Mouse (Mus musculus): Measurements from ENCODE around the gene Spry2.

Spry2 gene

DNA sequence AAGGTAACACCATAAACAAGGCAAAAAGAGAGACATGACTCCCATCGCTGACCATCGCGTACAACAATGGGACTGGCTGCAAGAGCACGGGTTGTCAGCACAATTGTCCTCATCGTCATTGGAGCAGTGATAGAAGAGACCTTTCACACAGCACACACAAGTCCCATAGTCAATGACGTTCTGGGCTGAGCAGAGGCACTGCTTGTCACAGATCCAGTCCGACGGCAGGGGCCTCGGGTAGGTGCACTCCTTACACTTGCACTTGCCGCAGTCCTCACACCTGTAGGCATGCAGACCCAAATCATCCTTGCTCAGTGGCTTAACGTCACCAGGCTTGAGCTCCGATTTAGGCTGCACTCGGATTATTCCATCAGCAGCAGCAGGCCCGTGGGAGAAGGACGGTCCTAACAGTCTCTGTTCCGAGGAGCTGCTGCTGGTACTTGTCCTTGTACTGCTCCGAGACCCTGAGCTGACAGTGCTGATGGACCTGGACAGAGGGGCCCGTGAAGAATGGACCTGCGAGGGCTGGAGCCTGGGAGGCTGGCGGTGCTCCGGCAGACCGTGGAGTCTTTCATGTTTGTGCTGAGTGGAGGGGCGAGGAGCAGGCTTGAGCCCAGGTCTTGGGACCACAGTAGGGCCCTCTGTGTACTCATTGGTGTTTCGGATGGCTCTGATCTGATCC is 3.5 kb downstream of the Spry2 start:
- DNase-seq = no peak

DNA sequence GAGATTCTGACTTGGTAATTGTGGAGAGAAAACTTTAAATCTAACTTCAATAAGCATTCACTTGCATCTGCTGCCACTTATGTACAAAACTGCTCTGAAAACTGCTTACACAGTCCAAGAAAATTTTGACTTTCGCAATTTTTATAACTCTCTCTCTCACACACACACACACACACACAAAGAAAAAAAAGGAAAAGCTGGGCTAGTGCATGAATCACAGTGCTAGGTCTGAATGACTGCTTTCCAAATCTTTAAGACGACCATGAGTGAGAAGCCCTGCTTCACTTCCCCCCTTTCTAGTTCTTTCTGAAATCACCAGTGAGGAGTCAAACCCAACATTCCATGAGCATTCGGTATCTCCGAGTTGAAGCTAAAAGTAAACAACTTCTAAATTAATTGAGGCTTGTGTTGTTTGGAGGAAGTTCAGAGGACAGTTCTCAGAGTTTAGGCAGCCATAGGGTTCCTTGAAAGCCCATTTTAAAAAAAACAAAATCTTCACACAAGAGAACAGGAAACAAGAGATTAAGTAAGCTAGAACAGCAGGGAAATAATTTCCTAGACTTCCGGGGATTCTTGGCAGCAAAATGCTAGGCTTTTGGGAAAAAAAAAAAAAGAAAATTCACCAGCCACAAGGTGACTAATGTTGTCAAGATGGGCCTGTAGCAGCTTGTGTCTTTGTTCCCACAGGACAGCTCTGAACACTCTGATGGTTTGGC is 5.9 kb downstream of the Spry2 start:
- DNase-seq = no peak

DNA sequence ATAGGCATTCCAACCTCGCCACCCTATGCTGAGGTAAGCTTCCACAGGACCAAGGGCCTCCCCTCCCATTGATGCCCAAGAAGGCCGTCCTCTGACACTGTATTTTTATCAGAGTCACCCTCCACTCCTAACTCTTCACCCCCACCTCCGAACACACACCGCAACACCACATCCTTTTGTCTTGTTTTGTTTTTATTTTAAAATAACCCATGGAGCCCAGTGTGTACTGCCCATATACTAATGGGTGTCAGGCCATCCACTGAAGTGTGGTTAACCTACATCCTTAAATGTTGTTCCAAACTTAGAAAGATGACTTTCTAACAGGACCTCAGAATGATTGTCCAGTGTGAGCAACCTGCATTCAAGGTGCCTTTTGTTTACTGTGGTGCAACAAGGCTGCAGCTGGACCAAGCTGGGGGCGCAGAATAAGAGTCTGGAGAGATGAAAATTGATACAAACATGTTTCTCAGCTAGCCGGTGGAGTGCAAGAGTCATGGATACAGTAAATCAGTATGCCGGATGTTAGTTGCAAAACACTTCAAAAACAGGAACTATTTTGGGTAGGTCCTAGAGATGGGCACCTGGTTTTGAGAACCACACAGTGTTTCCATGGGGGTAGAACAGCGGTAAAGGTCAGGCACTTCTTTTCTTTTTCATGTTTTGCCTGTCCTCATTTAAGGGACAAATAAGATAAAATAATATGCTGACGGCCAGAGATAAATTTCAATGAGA is 9.8 kb downstream of the Spry2 start:
- no peak for DNase-seq

DNA sequence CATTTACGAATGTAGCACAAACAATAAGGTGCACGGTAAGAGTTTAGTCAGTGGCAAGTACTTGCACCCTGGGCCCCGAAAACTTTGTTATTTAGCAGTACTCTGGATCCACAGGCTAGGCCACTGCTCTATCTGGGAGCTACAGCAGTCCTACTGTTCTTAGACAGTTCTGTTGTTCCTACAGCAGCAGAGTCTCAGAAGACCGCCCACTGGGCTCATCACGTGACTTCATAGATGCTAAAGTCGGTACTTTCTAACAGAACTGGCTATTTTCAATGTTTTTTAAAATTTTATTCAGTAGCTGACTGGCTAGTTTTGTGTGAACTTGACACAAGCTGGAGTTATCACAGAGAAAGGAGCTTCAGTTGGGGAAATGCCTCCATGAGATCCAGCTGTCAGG is 11.4 kb downstream of the Spry2 start:
- DNase-seq = no peak

DNA sequence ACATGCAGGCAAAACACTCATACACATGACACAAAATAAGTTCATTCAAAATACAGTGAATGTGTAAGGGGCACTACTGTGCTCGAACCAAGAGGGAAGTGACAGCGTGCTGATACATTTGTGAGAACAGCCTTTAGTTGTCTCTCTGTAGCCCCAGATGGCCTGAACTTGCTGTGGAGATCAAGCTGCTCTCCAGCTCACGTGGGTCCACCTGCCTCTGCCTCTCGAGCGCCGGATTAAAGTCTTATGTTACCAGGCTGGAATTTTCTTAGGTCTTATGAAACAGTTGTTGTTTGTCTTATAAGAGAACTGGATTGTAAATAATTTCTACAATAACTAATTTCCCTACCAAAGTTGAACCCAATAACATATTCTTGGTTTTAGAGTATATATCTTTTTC is 13.4 kb downstream of the Spry2 start:
- DNase-seq = no peak

DNA sequence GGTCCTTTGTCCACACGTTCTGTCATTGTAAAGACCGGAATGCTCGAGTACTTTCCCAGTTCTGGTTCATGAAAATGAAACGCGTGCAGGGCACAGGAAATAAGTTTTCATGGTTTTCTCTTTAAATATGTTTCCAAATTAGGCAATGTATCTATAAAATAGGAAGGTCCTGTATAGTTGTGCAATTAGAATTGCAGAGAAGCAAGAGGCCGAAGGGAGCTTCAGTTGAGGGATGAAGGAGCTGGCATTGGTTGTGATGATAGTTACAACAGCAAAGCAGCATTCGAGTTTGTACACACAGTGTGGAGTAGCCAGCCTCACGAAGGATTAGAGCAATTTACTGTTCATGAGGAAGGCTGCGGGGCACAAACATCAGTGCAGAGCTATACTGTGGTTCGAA is 18.3 kb downstream of the Spry2 start:
- no peak for DNase-seq

DNA sequence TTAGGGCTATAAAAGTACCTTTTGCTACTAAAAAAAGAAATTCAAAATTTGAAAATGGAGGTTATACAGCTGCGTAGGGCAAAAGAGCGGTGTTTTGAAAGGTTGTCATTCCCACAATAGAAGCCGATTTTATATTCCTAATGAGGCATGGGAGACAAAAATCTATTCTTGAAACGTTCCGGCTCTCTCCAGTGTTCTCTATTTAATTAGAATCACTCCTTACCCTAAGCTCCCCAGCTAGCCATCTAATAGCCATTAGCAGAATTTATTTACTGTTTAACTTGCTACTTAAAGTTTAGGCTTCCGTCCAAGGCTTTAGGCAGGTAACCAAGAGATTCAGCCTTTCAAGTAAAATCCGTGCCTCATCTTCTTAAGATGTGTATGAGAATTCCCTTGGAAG is 20.2 kb downstream of the Spry2 start:
- DNase-seq = no peak

DNA sequence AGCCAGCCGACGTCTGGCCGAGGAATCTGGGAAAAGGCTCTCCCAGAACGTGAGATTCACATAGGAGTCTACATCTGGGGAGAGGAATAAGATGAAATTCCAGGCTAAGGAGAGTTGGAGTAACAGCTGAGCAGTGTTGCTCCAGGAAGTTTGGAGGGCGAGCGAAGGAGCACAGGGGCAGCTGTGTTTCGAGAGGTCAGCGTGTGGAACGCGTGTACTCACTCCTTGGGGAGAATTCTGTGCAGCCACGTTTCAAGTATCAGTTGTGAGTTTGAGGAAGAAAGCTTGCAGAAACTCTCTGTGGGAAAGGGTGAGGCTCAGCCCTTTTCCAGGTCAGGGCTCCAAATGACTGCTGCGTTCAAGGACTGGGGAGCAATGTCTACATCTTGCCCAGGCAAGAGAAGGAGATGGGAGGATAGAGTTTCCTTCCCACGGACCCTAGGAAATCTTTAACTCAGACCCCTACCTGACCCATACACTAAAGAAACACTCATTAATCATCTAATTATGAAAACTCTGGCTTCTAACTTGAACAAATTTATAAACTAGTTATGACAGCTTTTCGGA is 26.2 kb downstream of the Spry2 start:
- no peak for DNase-seq

DNA sequence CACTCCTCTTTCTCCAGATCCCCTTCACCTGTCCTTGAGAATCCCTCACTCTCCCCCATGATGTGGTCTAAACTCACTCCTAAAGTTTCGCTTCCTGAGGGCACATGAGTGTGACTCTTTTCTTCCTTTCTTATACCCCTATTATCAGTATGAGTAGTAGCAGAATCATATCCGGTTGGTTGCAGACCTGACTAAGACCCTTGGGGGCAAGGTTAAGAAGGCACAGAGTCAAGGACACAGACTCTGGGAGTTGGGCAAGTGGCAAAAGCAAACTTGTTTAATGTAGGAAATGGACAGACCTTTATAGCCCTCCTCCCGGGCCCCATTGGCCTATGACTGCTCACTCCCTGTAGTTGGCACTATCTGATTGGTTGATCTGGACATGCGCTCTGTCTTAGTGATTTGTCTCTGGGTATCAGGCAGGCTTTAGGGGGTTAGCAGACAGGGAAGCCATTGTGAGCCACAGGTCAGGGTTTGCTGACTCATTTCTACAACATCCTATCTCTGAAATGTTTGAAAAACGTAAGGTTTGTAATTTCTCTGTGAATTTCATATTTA is 31.2 kb downstream of the Spry2 start:
- DNase-seq = no peak

DNA sequence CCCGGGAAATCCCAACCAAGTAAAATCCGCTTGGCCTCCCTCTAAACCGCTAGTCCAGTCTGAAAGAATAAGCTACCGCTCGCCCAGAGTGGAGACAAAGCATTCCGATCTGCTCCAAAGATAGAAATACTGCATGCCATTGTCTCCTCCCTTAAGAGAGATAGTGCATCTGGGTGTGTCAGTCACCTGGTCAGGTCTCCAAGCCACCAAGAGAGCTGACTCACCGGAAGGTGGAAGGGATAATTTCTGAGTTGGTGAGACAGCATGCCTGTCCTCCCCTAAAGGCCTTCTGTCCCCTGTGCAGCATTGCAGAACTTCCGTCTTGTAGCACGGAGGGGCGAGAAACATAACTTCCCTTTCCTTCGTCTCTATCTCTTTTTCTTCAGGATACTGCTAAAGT is 34.4 kb downstream of the Spry2 start:
- no peak for DNase-seq

DNA sequence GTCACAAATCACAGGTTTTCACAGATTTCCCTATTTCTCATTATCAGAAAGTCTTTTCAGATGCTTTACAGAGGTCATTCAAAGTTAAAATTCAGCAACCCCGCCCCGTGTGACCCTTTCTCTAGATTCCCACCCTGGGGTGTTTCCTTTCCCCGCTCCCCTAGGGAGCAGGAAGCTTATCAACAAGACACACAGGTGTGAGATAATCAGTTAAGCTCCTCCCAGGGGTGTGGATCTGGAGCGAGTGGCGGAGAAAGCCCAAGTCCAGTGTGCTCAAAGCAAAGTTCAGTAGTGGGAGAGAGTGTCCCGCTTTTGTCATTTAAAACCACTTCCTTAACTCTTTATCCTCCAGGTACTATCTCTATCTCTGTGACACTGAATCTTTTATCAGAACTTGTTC is 35.7 kb downstream of the Spry2 start:
- no peak for DNase-seq

DNA sequence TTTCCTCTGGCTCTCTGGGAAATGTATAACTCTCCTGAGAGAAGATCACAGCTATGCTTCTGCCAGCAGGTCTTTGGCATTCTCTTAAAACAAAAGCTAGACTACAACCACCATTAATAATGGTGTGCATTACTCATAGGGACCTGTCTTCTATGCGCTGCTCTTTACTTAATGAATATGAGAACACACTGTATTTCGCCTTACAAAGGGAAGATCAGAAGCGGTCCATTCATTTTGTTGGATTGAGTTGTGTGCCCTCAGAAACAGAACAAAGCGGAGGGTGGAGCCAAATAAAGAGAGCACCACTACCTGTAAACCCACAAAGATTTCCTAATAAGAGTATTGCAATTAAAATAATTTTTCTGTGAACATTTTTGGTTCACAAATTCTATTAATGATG is 36.3 kb downstream of the Spry2 start:
- no peak for DNase-seq

DNA sequence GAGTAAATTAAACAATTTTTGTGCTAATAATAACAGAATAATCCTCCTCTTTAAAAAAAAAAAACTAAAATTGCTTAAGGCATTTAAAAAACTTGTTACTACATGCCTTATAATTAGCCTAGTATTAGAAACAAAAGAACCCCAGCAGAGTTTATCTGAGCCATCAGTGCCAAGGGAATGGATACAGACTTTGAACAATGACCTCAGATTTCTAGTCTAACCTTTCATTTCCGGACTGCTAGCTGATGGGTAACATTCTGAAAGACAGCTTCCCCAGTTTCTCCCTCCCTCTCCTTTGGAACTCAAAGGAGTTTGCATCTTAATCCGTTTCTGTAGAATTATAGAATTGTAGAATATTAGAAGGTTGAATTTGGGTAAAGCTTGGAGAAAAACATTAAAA is 36.7 kb downstream of the Spry2 start:
- DNase-seq = no peak

DNA sequence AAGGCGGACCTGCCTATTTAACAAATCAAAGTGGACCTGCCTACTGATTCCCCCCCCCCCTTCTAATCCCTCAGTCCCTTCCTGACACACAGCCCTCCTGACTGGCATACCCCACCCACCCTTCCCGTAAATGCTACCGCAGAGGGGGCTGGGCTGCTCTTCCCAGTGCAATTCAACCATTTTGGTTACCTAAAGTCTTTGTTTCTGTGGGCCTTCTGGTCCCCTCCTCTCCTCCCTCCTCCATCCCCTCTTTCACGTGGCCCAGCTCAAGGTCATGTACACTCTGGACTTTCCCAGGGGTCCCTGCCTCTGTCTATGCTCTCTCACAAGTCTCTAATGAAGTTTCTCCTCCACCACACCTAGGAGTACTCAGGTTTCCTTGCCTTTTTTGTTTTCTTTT is 37.3 kb downstream of the Spry2 start:
- DNase-seq = no peak

DNA sequence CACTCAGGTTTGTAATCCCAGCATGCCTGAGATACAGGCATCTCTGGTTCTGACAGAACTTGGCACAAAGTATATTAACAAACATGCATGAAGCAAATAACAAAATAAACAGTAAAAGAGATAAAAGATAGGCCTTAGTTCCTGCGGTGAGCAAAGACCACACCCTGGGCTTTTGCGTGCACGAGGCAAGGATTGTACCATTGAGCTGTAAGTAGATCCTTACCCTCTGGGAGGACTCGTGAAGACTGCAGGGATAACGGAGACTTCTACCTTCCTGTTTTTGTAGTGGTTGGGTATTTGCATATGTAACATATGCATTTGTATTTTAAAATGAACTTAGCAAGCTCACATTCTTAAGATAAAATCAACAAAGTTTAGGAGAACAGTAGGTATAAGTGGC is 37.7 kb downstream of the Spry2 start:
- no peak for DNase-seq

DNA sequence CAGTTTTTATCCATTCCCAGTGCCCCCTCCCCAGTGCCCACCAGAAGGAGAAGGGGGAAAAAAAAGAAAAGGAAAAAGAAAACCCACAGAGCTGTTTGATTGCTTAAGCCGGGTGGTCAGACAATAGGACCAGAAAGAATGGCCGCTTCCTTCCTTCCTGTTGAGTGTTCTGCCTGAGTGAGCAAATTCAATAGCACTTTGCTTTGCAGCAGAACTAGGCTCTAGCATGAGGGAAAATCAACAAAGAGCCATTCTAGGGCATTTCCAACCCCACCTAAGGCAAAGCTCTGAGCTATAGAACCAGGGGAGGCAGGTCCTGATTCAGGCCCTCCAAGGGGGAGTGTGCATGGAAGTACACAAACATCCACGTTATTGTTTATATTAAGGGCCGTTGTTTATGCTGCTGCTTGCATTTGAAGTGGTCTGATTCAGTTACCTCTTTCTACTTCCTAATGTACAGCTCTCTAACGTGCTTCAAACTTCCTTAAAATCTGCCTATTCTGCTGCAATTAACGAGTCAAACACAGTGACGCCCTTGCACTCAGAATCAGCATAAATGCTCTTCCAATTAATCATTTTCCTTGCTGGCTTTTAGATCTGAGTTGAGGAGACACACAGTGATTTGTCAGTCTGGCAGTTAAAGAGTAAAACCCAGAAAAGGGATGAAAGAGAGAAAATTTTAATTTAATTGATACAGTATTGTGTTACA is 45.1 kb downstream of the Spry2 start:
- no peak for DNase-seq

Measured in lung, postnatal 14 days (tissue).